Mouse (Mus musculus) heart, adult 2 months (tissue): ENCODE data around the gene Tgm2. TPM values are rescaled to one million over a fixed set of nuclear protein-coding genes. Genes with fewer than 3 reads are reported as not detected.
A peak's percentile ranks its signal among the peaks of the same experiment; 100 is the strongest.

Experiments used
- DNase-seq, 2 experiments: peaks; one replicate each; pipeline ENCODE4 v3.0.0; 2021
- H3K27ac ChIP-seq: fragments of 200-600 bp; 2 replicates; pipeline ENCODE4 v1.8.1; 2022
- H3K27me3 ChIP-seq: fragments of 200-500 bp; 2 replicates; pipeline ENCODE4 v1.6.1; 2012; ENCODE audit warnings: mild to moderate bottlenecking, low read length, inconsistent platforms, mixed read lengths; ENCODE audit not compliant: control insufficient read depth, insufficient read depth
- H3K36me3 ChIP-seq: fragments of 200-500 bp; 2 replicates; pipeline ENCODE4 v1.6.1; 2012; ENCODE audit warnings: low read length, inconsistent platforms; ENCODE audit not compliant: control insufficient read depth, insufficient read depth
- H3K4me1 ChIP-seq: fragments of 200-500 bp; 2 replicates; pipeline ENCODE4 v1.6.1; 2011; ENCODE audit warnings: low read length; ENCODE audit not compliant: control insufficient read depth, insufficient read depth
- H3K4me3 ChIP-seq: fragments of 200-600 bp; 2 replicates; pipeline ENCODE4 v1.8.1; 2022
- H3K79me2 ChIP-seq: fragments of 200-500 bp; replicated peaks from 2 replicates; pipeline ENCODE4 v1.6.1; 2012; ENCODE audit warnings: mild to moderate bottlenecking, inconsistent platforms, low read length, moderate library complexity, mixed read lengths; ENCODE audit not compliant: control insufficient read depth, insufficient read depth
- H3K9ac ChIP-seq: fragments of 200-500 bp; 2 replicates; pipeline ENCODE4 v1.6.1; 2012; ENCODE audit warnings: low read depth, mild to moderate bottlenecking, control low read depth, inconsistent platforms, low read length, mixed read lengths
- CTCF ChIP-seq: fragments of 200-600 bp; IDR thresholded peaks from 2 replicates; pipeline ENCODE4 v1.8.1; 2022; ENCODE audit warnings: antibody characterized with exemption, mild to moderate bottlenecking, moderate library complexity
- EP300 ChIP-seq: fragments of 200-500 bp; IDR thresholded peaks from 2 replicates; pipeline ENCODE4 v1.6.1; 2011; ENCODE audit warnings: low read depth, low read length, control low read depth; ENCODE audit not compliant: insufficient read depth
- POLR2A ChIP-seq: fragments of 200-500 bp; IDR thresholded peaks from 2 replicates; pipeline ENCODE4 v1.6.1; 2011; ENCODE audit warnings: mild to moderate bottlenecking, low read depth, low read length, control low read depth; ENCODE audit not compliant: insufficient read depth
- WGBS: fragments of 180-500 bp; shearing (Covaris S2); methylation state at CpG from one replicate; pipeline ENCODE4 v1.1.7; 2018; 5-methylcytosine and 5-hydroxymethylcytosine counted together
- intact Hi-C: fragments of 180-260 bp; cut with DNase I; formaldehyde crosslinking; loops from one replicate; pipeline ENCODE4 v1.15.1; 2025
- polyA plus RNA-seq: library from polyadenylated mRNA; depleted of rRNA; stranded (reverse); fragments of >200 nt; gene quantifications from 2 replicates; pipeline ENCODE4 v1.2.3, GENCODE M21; 2012
- total RNA-seq, 2 experiments: library from RNA; stranded (reverse); gene quantifications; 2 replicates each; pipeline ENCODE4 v1.2.3; 2021

Tgm2 gene
- total and polyA plus RNA-seq, 3 experiments, result 155 to 286 (median 270) TPM

DNA sequence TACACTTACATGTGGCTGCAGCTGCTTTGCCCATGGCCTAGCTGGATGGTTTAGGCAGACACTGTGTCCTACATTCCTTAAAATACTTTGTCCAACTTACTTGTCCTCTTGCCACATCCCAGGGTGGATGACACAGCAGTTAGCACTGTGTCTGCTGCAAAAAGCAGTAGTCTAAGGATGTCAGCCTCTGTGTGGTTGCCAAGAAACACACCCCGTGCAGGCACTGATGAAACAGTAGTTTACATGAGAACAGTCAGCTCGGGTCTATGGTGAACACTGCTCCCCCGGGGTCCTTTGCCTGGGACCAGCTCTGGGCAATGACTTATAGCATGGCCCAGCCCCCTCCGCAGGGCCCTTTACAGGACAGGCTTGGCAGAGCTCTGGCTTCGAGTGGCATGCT, 52.9 kb downstream of the Tgm2 start:
- no peaks in the 10 kb centered on the region for H3K36me3 ChIP-seq
- H3K27me3 ChIP-seq, result no peaks in the 10 kb centered on the region
- no peaks in the 10 kb centered on the region for H3K79me2 ChIP-seq
- intact Hi-C loops, result no loop called here
- peak in 1 of 2 experiments; percentile 35 for DNase-seq
- 40% methylated on average over 5 of the region's 5 CpGs for WGBS
- H3K4me3 ChIP-seq, result no peak overlapping the region
- H3K9ac ChIP-seq, result no peak overlapping the region
- TF ChIP-seq CTCF (no peak), POLR2A (no peak), EP300 (0 out of 2 replicates have a peak, but pooled peaks have one; percentile 28)
- H3K4me1 ChIP-seq, result peaks cover 7% of the 10 kb centered on the region
- H3K27ac ChIP-seq, result no peak overlapping the region

DNA sequence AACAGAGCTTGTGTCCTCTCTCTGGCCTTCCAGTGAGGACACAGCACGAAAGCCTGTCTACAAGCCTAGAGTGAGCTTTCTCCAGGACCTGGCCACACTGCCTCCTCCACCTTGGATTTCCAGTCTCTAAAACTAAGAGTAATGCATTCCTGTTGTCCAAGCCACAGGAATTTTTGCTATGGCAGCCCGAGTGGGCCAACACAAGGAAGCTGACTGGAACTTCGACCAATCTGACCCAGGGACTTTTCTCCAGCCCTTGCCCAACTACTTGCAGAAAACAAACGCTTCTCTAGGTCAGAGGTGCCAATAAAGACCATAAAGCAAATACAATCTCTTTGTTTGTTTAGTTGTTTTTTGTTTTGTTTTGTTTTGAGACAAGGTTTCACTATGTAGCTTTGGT, 56.1 kb downstream of the Tgm2 start:
- intact Hi-C loops, result no loop called here
- Histone ChIP-seq H3K27me3 (no peaks in the 10 kb centered on the region), H3K4me1 (peaks cover 7% of the 10 kb centered on the region), H3K9ac (no peak overlapping the region), H3K27ac (no peak overlapping the region), H3K36me3 (no peaks in the 10 kb centered on the region), H3K4me3 (no peak overlapping the region), H3K79me2 (no peaks in the 10 kb centered on the region)
- TF ChIP-seq POLR2A (no peak), CTCF (no peak), EP300 (no peak)
- 91% methylated on average over 4 of the region's 4 CpGs for WGBS
- no peak for DNase-seq

GRCm38 (mm10) chr2:158084486-158084885, 61.8 kb downstream of the Tgm2 start:
- Histone ChIP-seq H3K4me1 (no peaks in the 10 kb centered on the region), H3K36me3 (no peaks in the 10 kb centered on the region), H3K4me3 (no peak overlapping the region), H3K79me2 (no peaks in the 10 kb centered on the region), H3K9ac (no peak overlapping the region), H3K27me3 (no peaks in the 10 kb centered on the region), H3K27ac (no peak overlapping the region)
- intact Hi-C loops, result no loop called here
- TF ChIP-seq POLR2A, result no peak
- TF ChIP-seq CTCF, result no peak
- TF ChIP-seq EP300, result no peak
- WGBS, result 82% methylated on average over 8 of the region's 8 CpGs
- DNase-seq, result no peak

GRCm38 (mm10) chr2:158080622-158081241, 65.5 kb downstream of the Tgm2 start:
- WGBS, result 88% methylated on average over 9 of the region's 9 CpGs
- H3K79me2 ChIP-seq, result no peaks in the 10 kb centered on the region
- H3K36me3 ChIP-seq, result no peaks in the 10 kb centered on the region
- TF ChIP-seq POLR2A (no peak), CTCF (no peak), EP300 (no peak)
- no peak for DNase-seq
- intact Hi-C loops, result no loop called here
- H3K9ac ChIP-seq, result no peak overlapping the region
- no peak overlapping the region for H3K4me3 ChIP-seq
- no peaks in the 10 kb centered on the region for H3K4me1 ChIP-seq
- H3K27ac ChIP-seq, result no peak overlapping the region
- no peaks in the 10 kb centered on the region for H3K27me3 ChIP-seq

- Histone ChIP-seq H3K4me3 (no peak overlapping the region), H3K27me3 (no peaks in the 10 kb centered on the region), H3K27ac (no peak overlapping the region), H3K4me1 (no peaks in the 10 kb centered on the region), H3K9ac (no peak overlapping the region), H3K79me2 (no peaks in the 10 kb centered on the region), H3K36me3 (no peaks in the 10 kb centered on the region)
- no peak for TF ChIP-seq CTCF
- no peak for TF ChIP-seq EP300
- TF ChIP-seq POLR2A, result no peak
- WGBS, result 65% methylated on average over 9 of the region's 9 CpGs
- intact Hi-C loops, result no loop called here
- DNase-seq, result no peak
Observed at GRCm38 (mm10) chr2:158079843-158080395, 66.3 kb downstream of the Tgm2 start.

DNA sequence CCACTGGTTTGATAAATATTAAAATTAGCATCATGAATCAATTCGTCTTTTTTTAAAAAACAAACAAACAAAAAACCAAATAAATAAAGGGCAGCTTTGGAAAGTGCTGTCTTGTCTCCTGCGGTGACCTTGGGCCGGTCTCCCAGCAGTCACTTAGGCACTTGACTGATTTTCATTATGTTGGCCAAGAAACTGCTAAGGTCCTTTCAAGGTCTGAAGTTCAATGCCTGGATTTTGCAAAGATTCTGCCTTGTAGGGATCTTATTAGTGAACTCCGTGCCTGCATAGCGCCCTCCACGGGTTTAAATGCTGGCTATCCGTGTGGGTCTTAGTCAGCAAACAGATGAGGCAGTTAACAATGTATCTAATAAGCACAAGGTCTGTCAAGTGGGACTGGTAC, 67.3 kb downstream of the Tgm2 start:
- no peaks in the 10 kb centered on the region for H3K36me3 ChIP-seq
- WGBS, result 86% methylated on average over 7 of the region's 7 CpGs
- no peak overlapping the region for H3K9ac ChIP-seq
- H3K4me1 ChIP-seq, result no peaks in the 10 kb centered on the region
- H3K27me3 ChIP-seq, result no peaks in the 10 kb centered on the region
- intact Hi-C loops, result no loop called here
- DNase-seq, result no peak
- TF ChIP-seq CTCF, result no peak
- no peak for TF ChIP-seq EP300
- TF ChIP-seq POLR2A, result no peak
- H3K27ac ChIP-seq, result no peak overlapping the region
- no peak overlapping the region for H3K4me3 ChIP-seq
- no peaks in the 10 kb centered on the region for H3K79me2 ChIP-seq
